ENCODE assay signal across 14 mouse cellular contexts in genomic region chr8:61830821-61831220, GRCm38 (mm10).
DNase-seq lines count a peak whose midpoint lies in the region; ATAC-seq lines count a peak whose summit lies in the region.
"Had no signal": no experiment of that assay in that cellular context is flagged by ENCODE, and none has a peak within 500 bp of the region (broad histone marks: within the 10 kb centered on the region; RNA-seq: fewer than 3 reads in every experiment).

No protein-coding gene starts in this region.

- no peak for DNase-seq in kidney, adult 9 months
- peak; percentile 66 for DNase-seq in embryo, embryonic 11 days
- peak; percentile 27 for DNase-seq in fibroblast of lung, adult 2 months (ENCODE audit: low read depth)
- peak; percentile 11 for DNase-seq in neural tube, embryonic 11.5 days (ENCODE audit: low spot score)
- no peak for DNase-seq in cerebellum, postnatal 14 days
- no peak for DNase-seq in adrenal gland, adult (ENCODE audit: inconsistent age in 2 of 2, low spot score in 1 of 2)
- DNase-seq: adrenal gland, postnatal 25 days; cerebellum, postnatal 36 days; kidney, adult 18-20 months; liver, embryonic 13.5 days had no signal

- H3K4me3 ChIP-seq in kidney, embryonic 14.5 days (ENCODE audit: low read length): no peak overlapping the region
- no peak overlapping the region for H3K4me3 ChIP-seq in neural tube, embryonic 11.5 days (ENCODE audit: low read depth, low read length)
- H3K4me3 ChIP-seq: forebrain, embryonic 10.5 days; hindbrain, embryonic 15.5 days; liver, embryonic 13.5 days had no signal

- H3K4me2 ChIP-seq in kidney, embryonic 14.5 days (replicated peaks; ENCODE audit: low read depth, low read length): no peak overlapping the region
- H3K4me2 ChIP-seq in neural tube, embryonic 11.5 days (ENCODE audit: low read depth): no peak overlapping the region
- H3K4me2 ChIP-seq: hindbrain, embryonic 15.5 days; liver, embryonic 13.5 days had no signal

- ATAC-seq in kidney, embryonic 14.5 days (ENCODE audit: low FRiP score, low TSS enrichment): peak; percentile 80
- no peak for ATAC-seq in neural tube, embryonic 11.5 days (ENCODE audit: insufficient read depth, low FRiP score, low TSS enrichment)

- no peak overlapping the region for H3K27ac ChIP-seq in kidney, embryonic 14.5 days (ENCODE audit: low read depth, low read length)
- H3K27ac ChIP-seq in neural tube, embryonic 11.5 days (ENCODE audit: low read depth, low read length): no peak overlapping the region
- H3K27ac ChIP-seq: forebrain, embryonic 10.5 days; hindbrain, embryonic 15.5 days; liver, embryonic 13.5 days had no signal

- no peaks in the 10 kb centered on the region for H3K4me1 ChIP-seq in kidney, embryonic 14.5 days (ENCODE audit: control insufficient read depth, insufficient read depth, low read length)
- no peaks in the 10 kb centered on the region for H3K4me1 ChIP-seq in neural tube, embryonic 11.5 days (ENCODE audit: control insufficient read depth, insufficient read depth, low read length)
- H3K4me1 ChIP-seq: hindbrain, embryonic 15.5 days; liver, embryonic 13.5 days had no signal

- H3K36me3 ChIP-seq in kidney, embryonic 14.5 days (ENCODE audit: control insufficient read depth, insufficient read depth, low read length): no peaks in the 10 kb centered on the region
- no peaks in the 10 kb centered on the region for H3K36me3 ChIP-seq in neural tube, embryonic 11.5 days (ENCODE audit: control insufficient read depth, insufficient read depth, low read length)
- H3K36me3 ChIP-seq: forebrain, embryonic 10.5 days; hindbrain, embryonic 15.5 days; liver, embryonic 13.5 days had no signal

- H3K9ac ChIP-seq in kidney, embryonic 14.5 days (ENCODE audit: low read depth, low read length): no peak overlapping the region
- H3K9ac ChIP-seq in neural tube, embryonic 11.5 days (ENCODE audit: low read length): no peak overlapping the region
- H3K9ac ChIP-seq: hindbrain, embryonic 15.5 days; liver, embryonic 13.5 days had no signal

- WGBS in kidney, embryonic 14.5 days: 18% methylated on average over 6 of the region's 6 CpGs
- 46% methylated on average over 6 of the region's 6 CpGs for WGBS in neural tube, embryonic 11.5 days

- H3K9me3 ChIP-seq in kidney, embryonic 14.5 days (ENCODE audit: control insufficient read depth, low read length): no peaks in the 10 kb centered on the region
- H3K9me3 ChIP-seq in neural tube, embryonic 11.5 days (ENCODE audit: control insufficient read depth, low read length): no peaks in the 10 kb centered on the region
- H3K9me3 ChIP-seq: forebrain, embryonic 10.5 days; hindbrain, embryonic 15.5 days; liver, embryonic 13.5 days had no signal

- H3K27me3 ChIP-seq in kidney, embryonic 14.5 days (ENCODE audit: control insufficient read depth, insufficient read depth, low read length): no peaks in the 10 kb centered on the region
- H3K27me3 ChIP-seq in neural tube, embryonic 11.5 days (ENCODE audit: control insufficient read depth, insufficient read depth, low read length): no peaks in the 10 kb centered on the region
- H3K27me3 ChIP-seq: CH12.LX; hindbrain, embryonic 15.5 days; liver, embryonic 13.5 days had no signal

Comparison
In these comparisons a context has a peak if more than half of its experiments do, and no peak if none do; other contexts are left out.
1. DNase-seq: peak in embryo, embryonic 11 days (single experiment), fibroblast of lung, adult 2 months (single experiment) and neural tube, embryonic 11.5 days (single experiment); none in kidney, adult 9 months (single experiment), cerebellum, postnatal 14 days (0 of 2) and adrenal gland, adult (0 of 2).